Mouse (Mus musculus): ENCODE data around the gene Neil1.
A peak's percentile ranks its signal among the peaks of the same experiment; 100 is the strongest.

Gene Neil1

DNA sequence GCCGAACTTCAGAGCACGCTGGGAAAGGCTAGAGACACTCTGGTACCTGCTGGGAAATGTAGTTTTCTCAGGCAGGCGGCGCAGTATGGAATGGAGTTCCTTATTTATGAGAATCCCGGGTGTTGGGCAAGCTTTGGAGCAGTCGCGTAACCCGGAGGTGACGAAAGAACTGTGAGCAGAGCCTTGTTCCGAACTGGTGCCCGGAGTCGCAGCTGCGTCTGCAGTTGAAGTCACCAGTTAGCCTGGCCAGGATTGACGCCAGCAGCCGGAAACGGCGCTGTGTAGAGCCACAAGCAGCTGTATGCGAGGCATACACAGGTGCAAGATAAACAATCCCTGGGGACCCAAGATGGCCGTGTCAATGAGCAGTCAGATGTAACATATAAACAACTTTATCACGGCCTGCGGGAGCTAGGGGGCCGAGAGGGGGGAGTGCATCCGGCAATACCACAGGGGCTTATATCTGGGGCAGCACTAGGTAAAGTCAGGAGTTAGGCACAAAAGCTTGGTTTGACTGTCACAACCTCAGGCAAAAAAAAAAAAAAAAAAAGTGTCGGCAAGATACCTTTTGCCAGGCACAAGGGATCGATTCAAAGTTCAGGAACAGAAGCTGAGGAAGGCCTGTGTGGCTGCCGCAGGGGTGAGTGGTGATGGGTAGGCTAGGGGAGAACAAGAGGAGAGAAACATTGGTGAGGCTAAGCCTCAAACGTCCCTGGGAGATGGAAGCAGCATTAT lies at the start of gene Neil1:
Neil1 (minus strand) TSS at position 162 of the 735 bp plus-strand sequence.
- DNase-seq (ENCODE audit: low spot score in 2 of 2), result peak; percentile 65 to 78

DNA sequence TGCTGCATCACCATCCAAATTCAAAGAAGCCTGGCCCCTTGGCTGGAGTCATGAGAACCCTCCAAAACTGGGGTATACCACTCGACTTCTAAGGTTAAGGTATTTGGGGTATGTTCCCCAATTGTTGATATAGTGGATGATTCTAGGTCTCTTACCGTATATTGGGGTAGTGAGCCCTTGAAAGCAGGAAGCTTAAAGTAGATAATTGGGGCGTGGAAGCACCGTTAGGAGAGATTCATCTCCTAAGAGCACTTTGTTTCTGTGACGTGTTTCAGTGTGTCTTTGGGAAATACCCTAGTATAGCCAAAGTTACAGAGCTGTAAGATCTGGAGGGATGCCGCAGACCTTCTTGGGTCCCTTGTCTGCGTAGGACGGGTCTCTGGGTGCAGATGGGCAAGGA lies 49.3 kb upstream of the Neil1 start:
- DNase-seq (ENCODE audit: low spot score in 2 of 2), result no peak

DNA sequence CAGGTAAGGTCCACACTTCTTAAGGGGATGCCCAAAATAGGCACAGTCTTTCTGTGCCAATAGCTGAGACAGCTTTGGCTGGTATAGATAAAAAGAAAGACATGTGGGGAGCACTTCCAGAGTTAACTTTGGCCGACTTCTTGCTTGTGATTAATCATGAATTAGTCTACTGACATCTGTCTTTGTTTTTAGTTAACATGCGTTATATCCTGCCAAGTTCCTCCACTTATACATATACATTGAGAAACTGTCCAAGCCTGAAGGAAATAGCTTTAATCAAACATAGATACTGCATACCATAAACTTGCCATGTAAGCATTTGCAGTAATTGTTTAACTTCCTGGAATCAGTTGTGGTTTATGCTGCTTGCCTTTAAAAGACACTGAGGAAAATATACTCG lies 48.6 kb upstream of the Neil1 start:
- DNase-seq (ENCODE audit: low spot score in 2 of 2), result no peak

DNA sequence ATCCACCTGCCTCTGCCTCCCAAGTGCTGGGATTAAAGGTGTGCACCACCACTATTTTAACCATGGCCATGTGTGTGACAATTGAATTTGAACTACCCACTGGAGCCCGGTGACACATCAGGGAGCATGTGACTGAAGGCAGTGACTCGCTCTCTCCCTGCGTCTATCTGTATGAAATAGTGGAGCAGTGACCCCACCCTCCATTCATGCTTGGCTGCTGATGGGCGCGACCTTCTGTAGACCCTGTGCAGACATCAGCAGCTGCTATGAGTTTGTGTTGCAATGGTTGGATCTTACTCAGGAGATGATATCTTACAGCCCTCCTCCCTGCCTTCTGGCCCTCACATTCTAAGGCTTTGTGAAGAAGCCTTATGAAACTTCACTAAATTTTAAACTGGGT lies 20.3 kb upstream of the Neil1 start:
- no peak for DNase-seq (ENCODE audit: low spot score in 2 of 2)

DNA sequence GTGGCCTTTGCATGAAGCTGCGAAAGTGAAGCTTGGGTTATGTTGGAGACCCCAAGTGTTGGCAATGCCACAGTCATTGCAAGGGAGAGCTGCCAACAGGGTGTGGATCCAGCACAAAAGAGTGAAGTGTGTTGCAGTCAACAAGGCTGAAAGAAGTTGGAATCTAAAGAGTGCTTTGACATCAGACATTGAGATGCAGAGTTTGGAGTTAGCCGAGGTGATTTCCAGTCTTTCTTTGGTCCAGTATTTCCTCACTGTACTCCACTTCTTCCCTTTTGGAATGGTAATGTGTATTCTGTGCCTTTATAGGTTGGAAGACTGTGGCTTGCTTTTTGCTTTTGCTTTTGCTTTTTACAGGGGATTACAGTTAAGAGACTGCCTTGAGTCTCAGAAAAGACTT lies 18.1 kb upstream of the Neil1 start:
- no peak for DNase-seq (ENCODE audit: low spot score in 2 of 2)

DNA sequence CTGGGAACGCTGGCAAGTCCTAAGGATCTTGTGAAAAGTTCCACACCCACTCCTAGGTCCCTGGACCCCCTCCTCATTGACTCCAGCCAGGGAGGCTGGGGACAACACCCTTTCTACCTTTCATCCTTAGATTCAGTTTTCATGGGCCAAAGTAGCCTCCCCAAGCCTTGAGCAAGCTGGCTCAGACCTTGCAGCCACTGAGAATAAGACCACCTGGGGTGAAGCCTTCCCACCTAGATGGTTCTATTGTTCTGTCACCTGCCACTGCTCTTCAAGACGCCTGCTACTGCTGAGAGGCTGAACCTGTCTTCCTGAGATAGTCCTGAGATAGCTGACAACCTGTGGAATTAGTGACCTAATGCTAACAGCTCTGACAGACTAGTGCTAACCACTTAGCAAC lies 15.0 kb upstream of the Neil1 start:
- DNase-seq (ENCODE audit: low spot score in 2 of 2), result no peak

DNA sequence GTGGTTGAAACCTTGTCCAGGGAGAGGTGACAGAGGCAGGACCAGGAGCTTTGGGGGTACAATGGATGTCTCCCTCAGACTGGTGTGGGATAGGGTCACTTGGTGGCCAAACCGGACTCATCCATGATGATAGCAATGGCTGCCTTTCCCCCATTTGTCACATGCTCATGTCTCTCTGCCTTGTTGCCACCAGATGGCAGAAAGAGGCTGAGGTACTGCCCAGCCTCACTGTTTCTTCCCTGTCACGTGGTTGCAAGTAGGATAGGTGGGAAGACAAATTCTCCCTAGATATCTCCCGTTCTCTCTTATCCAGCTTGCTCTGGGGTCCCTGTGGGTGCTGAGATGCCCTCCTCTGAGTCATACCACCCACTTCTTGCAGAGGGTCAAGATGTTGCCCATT lies 14.4 kb upstream of the Neil1 start:
- DNase-seq (ENCODE audit: low spot score in 2 of 2), result no peak

DNA sequence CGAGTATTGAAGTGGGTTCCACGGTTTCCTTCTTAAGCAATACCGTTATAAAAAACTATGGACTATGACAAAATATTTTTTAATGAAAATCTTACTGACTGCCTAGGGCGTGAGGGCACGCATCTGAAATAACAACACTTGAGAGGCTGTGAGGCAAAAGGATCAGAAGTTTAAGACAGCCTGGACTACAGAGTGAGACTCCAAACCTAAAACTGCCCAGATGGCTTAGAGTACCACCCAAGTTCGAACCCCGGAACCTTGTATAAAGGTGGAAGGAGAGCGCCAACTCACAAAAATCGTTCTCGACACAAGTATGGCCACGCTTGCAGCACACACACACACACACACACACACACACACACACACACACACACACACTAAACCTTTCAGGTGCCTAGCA lies 10.4 kb upstream of the Neil1 start:
- DNase-seq (ENCODE audit: low spot score in 2 of 2), result no peak

DNA sequence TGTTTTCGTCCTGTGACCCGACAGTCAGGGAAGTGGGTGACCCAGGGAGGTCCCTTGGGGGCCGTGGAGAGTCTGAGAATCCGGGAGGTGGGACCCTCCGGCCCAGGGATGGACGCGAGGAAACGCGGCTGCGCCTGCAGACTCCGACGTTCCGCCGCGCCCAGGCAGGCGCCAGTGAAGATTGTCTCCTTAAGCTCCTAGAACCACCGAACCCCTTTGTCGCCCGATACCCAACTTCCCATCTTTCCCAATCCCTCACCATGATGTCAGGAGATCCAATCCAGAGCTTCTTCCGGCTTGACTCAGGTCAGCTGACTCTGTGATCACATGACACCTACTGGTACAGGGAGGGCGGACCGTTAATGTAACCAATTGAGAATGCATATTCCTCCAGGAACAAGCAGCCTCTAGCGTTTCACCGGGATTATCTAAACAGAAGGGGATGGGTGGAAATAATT lies 9.9 kb upstream of the Neil1 start, which contains the start of gene Commd4:
Commd4 (minus strand) TSS at position 319 of the 458 bp plus-strand sequence.
- peak; percentile 56 to 88 for DNase-seq (ENCODE audit: low spot score in 2 of 2)

DNA sequence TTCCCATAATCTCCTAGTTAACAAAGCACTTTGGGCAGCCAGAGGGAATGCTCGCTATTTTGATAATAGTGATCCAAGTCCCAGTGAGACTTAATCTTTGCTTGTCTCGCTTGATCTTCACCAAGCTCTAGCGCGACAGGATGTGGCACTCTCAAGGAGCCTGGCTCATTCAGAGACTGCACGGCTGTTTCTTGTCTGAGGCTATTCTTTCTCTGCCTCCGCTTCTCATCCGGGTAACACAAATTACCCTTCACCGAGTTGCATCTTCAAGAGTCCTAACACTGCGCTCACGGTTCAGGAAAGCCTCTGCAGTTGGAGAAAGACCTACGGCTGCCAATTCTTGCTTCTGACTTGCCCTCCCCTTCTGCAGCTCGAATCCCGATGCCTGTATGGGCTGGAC lies 9.4 kb upstream of the Neil1 start:
- no peak for DNase-seq (ENCODE audit: low spot score in 2 of 2)

DNA sequence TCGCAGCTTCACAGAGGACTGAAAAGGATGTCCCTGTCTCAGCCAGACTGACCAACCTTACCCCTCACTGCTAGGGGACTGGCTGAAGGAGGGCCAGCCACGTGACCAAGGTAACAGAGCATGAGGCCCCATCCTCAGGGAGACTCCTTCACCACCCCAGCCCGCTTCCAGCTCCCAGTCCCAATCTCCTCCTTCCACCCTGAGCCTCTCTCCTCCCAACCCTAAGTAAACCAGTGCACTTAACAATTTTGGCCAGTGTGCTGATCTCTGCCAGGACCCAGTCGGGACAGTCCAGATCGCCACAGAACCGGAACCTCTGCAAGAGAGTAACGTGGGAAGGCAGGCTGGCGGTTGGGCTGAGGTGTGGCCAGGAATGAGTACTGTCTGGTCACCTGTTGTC lies 8.7 kb upstream of the Neil1 start:
- DNase-seq (ENCODE audit: low spot score in 2 of 2), result no peak

DNA sequence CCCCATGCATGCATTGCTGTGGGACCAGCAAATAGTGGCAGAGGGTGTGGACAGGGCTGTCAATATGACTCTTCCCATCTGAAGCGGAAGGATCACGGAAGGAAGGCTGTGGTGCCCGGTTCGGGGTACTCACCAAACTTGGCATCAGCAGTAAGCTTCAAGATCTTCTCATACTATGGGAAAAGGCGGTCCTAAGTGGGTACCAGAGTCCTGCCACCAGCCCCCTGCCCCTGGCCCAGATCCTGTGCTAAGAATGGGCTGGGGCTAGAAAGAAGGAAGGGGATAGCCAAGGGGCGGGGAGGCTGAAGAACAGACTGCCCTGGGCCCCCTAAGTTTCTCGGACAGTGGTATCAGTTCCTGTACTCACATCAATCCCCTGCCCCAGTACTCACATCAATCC lies 8.3 kb upstream of the Neil1 start:
- no peak for DNase-seq (ENCODE audit: low spot score in 2 of 2)

DNA sequence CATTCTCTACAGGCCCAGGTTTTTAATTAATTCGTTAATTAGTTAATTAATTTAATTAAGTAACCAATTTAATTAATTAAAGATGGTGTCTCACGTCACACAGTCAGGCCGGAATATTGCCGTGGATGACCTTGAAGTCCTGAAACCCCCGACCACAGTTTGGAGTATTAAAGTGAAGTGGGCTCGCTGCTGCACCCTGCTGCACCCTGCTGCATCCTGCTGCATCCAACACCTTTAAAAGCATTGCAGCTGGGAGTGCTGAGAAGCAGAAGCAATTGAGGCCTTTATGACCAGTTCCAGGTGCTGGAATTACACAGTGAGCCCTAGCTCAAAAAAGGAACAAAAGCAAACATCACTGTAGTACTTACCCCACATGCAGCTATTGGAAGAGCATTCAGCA lies 4.2 kb upstream of the Neil1 start:
- no peak for DNase-seq (ENCODE audit: low spot score in 2 of 2)

DNA sequence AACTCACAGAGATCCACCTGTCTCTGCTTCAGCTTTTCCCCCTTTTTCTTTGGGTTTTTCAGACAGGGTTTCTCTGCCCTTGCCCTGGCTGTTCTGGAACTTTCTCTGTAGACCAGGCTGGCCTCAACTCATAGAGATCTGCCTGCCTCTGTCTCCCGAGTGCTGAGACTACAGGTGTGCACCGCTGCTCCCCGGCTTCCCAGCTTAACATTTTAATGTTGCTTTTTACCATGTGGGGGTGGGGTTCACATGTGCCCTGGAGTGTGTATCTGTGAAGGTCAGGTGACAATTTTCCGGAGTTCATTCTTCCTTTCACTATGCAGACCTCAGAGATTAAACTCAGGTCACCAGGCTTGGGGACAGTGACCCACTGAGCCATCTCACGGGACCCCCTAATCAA lies 2.1 kb upstream of the Neil1 start:
- DNase-seq (ENCODE audit: low spot score in 2 of 2), result no peak

DNA sequence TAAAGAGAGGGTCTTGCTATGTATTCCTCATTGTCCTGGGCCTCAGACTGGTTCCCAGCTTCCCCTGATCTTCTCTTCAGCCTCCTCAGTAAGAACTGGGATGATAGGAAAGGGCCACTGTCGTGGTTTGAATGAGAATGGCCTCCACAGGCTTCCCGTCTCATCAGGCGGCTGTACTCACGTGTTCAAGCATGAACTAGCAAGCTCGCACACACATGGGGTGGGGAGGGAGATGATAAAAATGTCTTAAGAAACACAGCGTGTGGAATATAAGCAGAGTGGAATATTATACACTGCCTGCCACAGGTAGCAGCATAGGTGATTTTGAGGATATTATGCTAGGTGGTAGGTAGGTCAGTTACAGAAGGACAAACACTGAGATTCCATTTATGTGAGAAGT lies 916 bp upstream of the Neil1 start:
- no peak for DNase-seq (ENCODE audit: low spot score in 2 of 2)

DNA sequence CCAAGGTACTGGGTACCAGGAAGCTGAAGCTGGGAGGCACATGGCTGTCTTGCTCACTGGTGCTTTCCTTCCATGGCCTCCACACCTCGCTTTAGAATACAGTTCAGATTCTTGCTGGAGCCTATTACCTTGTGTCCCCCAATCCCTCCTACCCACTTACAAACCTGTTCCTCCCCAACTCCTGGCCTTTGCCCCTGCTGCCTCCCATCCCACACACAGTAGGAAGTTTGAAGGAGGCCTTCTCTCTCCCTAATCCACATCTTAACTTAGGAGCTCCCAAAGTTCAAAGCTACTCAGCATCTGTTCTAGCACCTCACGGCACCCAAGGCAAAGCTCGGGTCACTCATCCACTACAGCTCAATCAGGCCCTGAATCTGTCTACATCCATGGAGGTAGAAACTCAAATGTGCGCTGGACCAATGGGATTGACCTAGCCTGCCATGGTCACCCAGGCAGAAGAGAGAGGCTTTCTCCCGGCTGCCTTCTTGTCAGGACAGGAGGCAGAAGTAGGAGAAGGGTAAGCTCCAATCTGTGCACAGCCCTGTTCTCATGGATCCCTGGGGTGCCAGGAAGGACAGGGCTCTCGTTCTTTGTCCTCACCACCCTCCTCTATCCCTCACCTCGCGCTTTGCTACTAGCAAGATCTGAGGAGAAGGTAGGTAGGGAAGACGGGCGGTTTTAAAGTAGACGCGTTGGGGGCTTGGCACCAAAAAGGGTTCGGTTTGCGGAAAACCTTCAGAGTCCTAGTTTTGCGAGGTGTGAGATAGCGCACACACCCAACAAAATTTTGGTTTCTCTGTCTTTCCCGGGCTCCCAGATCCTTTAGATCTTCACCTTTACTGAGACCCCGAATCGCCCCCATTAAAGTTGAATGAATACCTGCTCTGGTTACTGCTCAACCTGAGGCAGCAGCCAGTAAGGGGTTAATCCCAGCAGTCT lies 631 bp downstream of the Neil1 start:
- no peak for DNase-seq (ENCODE audit: low spot score in 2 of 2)

DNA sequence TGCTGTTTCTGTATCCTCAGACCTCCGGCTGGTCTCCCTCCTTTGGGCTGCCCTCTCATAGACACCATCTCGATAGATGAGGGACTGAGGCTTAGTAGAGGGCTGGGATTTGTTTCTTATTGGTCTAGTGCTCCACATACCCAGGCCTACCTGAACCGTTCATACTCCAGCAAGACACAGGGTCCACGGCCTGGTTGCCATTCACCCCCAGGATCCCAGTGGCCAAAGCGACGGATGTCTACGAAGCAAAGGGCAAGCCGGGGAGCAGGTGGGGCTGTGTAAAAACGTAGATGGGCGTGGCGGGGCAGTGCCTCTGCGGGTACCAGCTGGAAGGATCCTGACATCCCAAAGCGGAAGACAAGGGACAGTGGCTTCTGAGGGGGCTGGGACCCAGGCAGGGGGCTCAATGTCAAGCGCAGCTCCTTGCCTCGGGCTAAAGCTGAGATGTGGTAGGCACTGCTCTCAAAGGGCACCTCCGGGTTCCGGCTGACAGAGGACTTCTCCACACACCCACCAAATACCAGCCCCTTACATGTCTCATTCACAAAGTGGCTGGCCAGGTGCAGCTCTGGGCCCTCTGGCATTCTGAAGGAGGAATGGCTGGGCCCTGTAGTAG lies 1.5 kb downstream of the Neil1 start:
- DNase-seq (ENCODE audit: low spot score in 2 of 2), result no peak

DNA sequence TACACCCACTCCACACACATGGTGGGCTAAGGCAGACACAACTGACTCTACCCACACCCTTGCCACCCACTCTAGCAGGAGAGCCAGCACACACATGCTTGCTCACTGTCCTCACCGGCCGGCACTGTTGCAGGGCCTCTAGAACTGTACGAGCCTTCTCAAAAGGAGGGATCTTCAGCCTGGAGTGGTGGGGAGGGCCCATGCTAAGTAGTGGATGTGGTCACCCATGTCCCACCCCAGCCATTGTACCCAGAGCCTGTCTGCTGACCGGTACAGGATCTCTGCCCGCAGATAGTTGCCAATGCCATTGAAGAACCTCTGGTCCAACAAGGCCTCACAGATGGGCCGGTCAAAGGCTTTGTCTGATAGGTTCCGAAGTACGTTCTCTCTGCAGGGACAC lies 3.3 kb downstream of the Neil1 start:
- no peak for DNase-seq (ENCODE audit: low spot score in 2 of 2)

DNA sequence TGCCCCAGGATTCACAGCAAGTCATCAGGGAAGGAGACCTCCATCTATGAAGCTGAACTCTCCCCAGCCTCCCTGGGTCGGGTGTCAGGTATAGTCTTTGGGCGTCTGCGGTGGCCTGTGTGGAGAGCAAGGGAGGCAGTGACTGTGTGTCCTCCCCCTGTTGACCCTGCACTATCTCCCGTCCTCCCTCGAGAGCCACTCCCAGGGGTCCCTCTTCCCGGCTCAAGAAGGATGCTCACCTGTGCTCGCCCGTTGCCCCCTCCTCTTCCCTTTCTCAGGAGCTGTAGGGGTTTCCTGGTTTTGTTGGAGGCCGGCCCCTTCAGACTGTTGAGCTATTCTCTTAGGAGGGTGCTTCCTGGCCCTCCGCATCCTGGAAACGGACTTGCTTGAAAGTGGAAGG lies 4.9 kb downstream of the Neil1 start:
- no peak for DNase-seq (ENCODE audit: low spot score in 2 of 2)

DNA sequence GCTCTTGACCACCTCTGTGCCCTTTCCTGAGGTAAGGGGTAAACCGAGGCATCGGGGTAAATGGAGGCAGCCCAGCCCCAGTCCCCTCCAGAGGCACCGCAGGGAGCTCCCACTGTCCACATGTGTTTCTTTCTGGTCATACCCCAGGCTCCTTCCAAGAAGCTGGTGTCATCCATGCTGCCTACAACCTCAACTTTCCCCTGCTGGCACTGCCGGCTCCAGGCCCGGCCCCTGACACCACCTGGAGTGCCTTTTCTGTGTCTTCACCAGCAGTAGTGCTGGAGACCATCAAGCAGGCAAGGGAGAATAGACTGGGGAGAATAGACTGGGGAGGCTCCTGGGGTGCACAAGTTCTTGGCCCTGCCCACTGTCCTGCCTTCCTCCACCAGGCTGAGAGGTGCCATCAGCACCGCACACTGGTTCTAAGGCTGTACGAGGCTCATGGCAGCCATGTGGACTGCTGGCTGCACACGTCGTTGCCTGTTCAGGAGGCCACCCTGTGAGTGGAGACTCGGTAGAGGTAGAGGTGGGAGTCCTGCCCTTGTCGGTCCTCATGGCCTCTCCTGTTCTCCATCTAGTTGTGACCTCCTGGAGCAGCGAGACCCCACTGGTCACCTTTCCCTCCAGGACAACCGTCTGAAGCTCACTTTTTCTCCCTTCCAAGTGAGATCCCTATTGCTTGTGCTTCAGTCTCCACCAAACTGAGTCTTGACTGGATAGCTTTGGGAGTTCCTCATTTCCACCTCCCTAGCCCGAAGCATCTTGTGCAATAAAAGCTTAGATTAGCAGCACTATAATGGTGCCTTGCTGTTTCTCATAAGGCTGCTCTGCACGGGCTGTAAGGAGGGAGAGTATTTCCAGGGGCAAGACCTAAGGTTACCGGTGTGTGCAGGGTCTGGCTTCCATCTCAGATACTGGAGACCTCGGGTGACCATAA lies 6.4 kb downstream of the Neil1 start:
- no peak for DNase-seq (ENCODE audit: low spot score in 2 of 2)

DNA sequence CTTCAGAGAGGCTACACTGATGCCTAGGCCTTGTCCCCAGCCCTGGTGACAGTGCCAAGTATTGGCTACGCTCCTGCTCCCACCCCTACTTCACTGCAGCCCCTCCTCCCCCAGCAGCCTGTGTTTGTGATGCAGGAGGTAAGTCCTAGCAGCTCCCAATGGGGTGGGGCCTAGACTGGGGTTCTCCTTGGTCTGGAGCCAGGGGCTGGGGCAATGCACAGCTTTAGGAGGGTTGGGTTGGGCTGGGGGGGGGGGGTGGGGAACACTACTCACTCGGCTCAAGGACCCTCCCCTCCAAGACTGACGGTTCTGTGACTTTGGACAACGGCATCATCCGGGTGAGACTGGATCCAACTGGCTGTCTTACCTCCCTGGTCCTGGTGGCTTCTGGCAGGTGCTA lies 8.5 kb downstream of the Neil1 start:
- DNase-seq (ENCODE audit: low spot score in 2 of 2), result no peak

All from spleen, postnatal 10 days (tissue).